Comparison of ENCODE assay signal across 10 mouse cellular contexts in the genomic region with DNA sequence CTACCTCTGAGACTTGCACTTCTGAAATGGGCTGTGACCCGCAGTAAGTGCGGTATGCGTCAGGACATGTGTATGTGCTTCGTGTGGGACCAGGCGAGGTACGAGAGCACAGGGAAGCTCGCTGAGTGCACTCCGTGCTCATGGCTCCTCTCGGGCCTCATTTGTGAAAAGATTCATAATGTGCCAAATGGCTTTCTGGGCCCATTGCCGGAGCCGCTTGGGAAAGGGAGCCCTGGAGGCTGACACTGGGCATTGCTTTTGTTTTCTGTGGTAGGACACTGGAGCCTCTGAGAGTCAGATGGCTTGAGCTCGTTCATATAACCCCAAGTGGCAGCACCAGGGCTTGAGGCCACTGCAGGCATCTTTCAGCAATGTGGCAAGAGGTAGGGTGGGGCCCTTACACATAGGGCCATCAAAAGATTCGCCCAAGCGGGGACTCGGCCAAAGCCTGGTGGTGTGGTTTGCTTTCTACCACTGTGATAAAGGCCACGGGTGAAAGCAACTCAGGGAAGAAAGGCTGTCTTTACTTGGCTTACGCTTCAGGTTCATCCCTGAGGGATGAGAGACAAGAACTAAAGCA. TPM values are rescaled to one million over a fixed set of nuclear protein-coding genes. Genes with fewer than 3 reads are reported as not detected.
DNase-seq lines count a peak whose midpoint lies in the region; TF ChIP-seq lines count a peak whose summit lies in the region.
"Had no signal": no experiment of that assay in that cellular context is flagged by ENCODE, and none has a peak within 500 bp of the region (broad histone marks: within the 10 kb centered on the region; RNA-seq: fewer than 3 reads in every experiment).

No protein-coding gene starts in this region.

- TF ChIP-seq EP300 in heart, adult 2 months (IDR thresholded peaks at IDR 0.05; ENCODE audit: insufficient read depth, low read depth, low read length) = no peak

- H3K4me3 ChIP-seq in heart, adult 2 months = no peak overlapping the region
- H3K4me3 ChIP-seq in E14TG2a.4 (replicated peaks; ENCODE audit: low read length) = peak overlapping the region; percentile 69
- H3K4me3 ChIP-seq: midbrain, embryonic 12.5 days had no signal

- no peaks in the 10 kb centered on the region for H3K27me3 ChIP-seq in heart, adult 2 months (ENCODE audit: control insufficient read depth, insufficient read depth, low read length)
- H3K27me3 ChIP-seq in E14TG2a.4 (ENCODE audit: insufficient read depth, low read length) = no peaks in the 10 kb centered on the region
- H3K27me3 ChIP-seq: midbrain, embryonic 12.5 days had no signal

- peaks cover 9% of the 10 kb centered on the region for H3K36me3 ChIP-seq in heart, adult 2 months (ENCODE audit: control insufficient read depth, insufficient read depth, low read length)
- H3K36me3 ChIP-seq in E14TG2a.4 (ENCODE audit: insufficient read depth, low read length) = peaks cover 63% of the 10 kb centered on the region

- DNase-seq in heart, adult 2 months = peak in 1 of 2 experiments; percentile 38
- no peak for DNase-seq in heart, postnatal 25 days (ENCODE audit: low spot score)
- DNase-seq in adipocyte (ENCODE audit: low spot score) = peak; percentile 48
- peak; percentile 86 for DNase-seq in layer of hippocampus, adult 9-11 months
- DNase-seq in thymus, postnatal 0 days (ENCODE audit: low spot score) = no peak
- DNase-seq in testis, postnatal 10 days (ENCODE audit: low spot score) = no peak

- peaks cover 5% of the 10 kb centered on the region for H3K4me1 ChIP-seq in heart, adult 2 months (ENCODE audit: control insufficient read depth, insufficient read depth, low read length)
- H3K4me1 ChIP-seq in E14TG2a.4 (replicated peaks; ENCODE audit: low read depth, low read length) = peaks cover 55% of the 10 kb centered on the region

- no peaks in the 10 kb centered on the region for H3K79me2 ChIP-seq in heart, adult 2 months (replicated peaks; ENCODE audit: control insufficient read depth, insufficient read depth, low read length)

- TF ChIP-seq CTCF in heart, adult 2 months (IDR thresholded peaks at IDR 0.05) = peak; percentile 16; the same call in 1 of the 2 replicates
- TF ChIP-seq CTCF in E14TG2a.4 (conservative IDR thresholded peaks at IDR 0.05; ENCODE audit: low read length) = no peak

- no peaks in the 10 kb centered on the region for H3K9me3 ChIP-seq in E14TG2a.4 (ENCODE audit: low read length)
- H3K9me3 ChIP-seq: midbrain, embryonic 12.5 days had no signal

- H3K27ac ChIP-seq in heart, adult 2 months = peak overlapping the region; percentile 85
- H3K27ac ChIP-seq: midbrain, embryonic 12.5 days had no signal

- intact Hi-C loops in heart, adult 2 months (cut with DNase I) = loop anchor here (5.0 kb wide), 1 partner anchor 61 kb away; no protein-coding TSS in a partner anchor
- intact Hi-C loops in heart, postnatal 25 days (cut with DNase I) = loop anchor here (1.0 to 10.0 kb wide), 4 partner anchors 61 to 309 kb away; no protein-coding TSS in a partner anchor

- no peak overlapping the region for H3K9ac ChIP-seq in heart, adult 2 months (ENCODE audit: low read depth, low read length)
- H3K9ac ChIP-seq: midbrain, embryonic 12.5 days had no signal

- WGBS in heart, adult 2 months = 90% methylated on average over 17 of the region's 17 CpGs

- no peak for TF ChIP-seq POLR2A in heart, adult 2 months (IDR thresholded peaks at IDR 0.05; ENCODE audit: insufficient read depth, low read depth, low read length)

RNA-seq across cellular contexts. Expression of gene Hs1bp3, which starts 12.8 kb away (rescaled TPM):
- 10 to 100 TPM; 12.7 to 13.8 TPM for total RNA-seq in heart, adult 2 months (2021)
- 17.3 and 20.5 TPM in 2 replicates for polyA plus RNA-seq in heart, adult 2 months (2012; rRNA removed)
- 10 to 100 TPM; 11.9 to 14.1 TPM for total RNA-seq in heart, postnatal 25 days (2021)
- polyA plus RNA-seq in thymus, postnatal 0 days (2015; fragmentation: Nextera tagmentation; extraction: Ambion mirVana) = 4.8 and 6.2 TPM in 2 replicates

RNA-seq across cellular contexts. Expression of gene Gdf7, which starts 24.3 kb away (rescaled TPM):
- under 1 TPM; 0.41 to 0.84 TPM for total RNA-seq in heart, adult 2 months (2021)
- polyA plus RNA-seq in heart, adult 2 months (2012; rRNA removed) = 0.82 and 0.96 TPM in 2 replicates
- under 1 TPM; 0.23 to 0.53 TPM for total RNA-seq in heart, postnatal 25 days (2021)
- polyA plus RNA-seq in thymus, postnatal 0 days (2015; fragmentation: Nextera tagmentation; extraction: Ambion mirVana) = 0.09 TPM in 1 of 2 replicates, not detected in the other
- total RNA-seq: gastrocnemius, postnatal 4 days had no signal
- polyA plus RNA-seq: liver, embryonic 16.5 days had no signal

Comparison
In these comparisons a context has a peak if more than half of its experiments do, and no peak if none do; other contexts are left out.
1. DNase-seq: peak in adipocyte (single experiment) and layer of hippocampus, adult 9-11 months (single experiment); none in heart, postnatal 25 days (single experiment), thymus, postnatal 0 days (single experiment) and testis, postnatal 10 days (single experiment).